Mouse (Mus musculus): ENCODE results near the gene Gpatch3. TPM values are rescaled to one million over a fixed set of nuclear protein-coding genes. Genes with fewer than 3 reads are reported as not detected.
A peak's percentile ranks its signal among the peaks of the same experiment; 100 is the strongest.

Gpatch3 gene
- polyA plus RNA-seq, 1 experiment from 2014 or later = 4.5 TPM

DNA sequence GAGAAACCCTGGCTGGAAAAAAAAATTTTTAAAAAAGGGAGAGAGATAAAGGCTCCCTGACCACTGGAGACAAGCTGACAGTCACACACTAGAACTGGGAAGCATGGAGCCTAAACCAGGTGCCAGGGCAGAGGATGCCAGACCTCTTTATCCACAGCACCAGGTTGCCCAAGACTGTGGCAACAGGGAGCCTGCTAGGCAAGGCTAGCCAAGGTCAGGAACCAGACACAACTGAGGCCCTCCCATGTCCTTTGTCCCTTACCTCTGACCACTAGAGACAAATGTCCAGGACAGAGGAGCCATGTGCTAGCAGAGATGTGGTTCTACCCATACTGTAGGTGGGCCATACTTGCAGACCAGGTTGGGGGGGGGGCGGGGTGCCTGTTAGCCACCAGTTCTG, 22.5 kb upstream of the Gpatch3 start:
- WGBS (ENCODE audit: insufficient replicate concordance) = 73% methylated on average over 1 of the region's 1 CpGs
- no peak for DNase-seq
- no peak overlapping the region for H3K9ac ChIP-seq (replicated peaks)
- H3K9me3 ChIP-seq (ENCODE audit: low read length) = no peaks in the 10 kb centered on the region
- no peaks in the 10 kb centered on the region for H3K36me3 ChIP-seq (replicated peaks; ENCODE audit: insufficient read depth, low read length)
- TF ChIP-seq EP300 (IDR thresholded peaks at IDR 0.05; ENCODE audit: low read depth) (no peak), CTCF (IDR thresholded peaks at IDR 0.05; ENCODE audit: low read depth) (no peak)
- no peak for ATAC-seq
- peaks cover 25% of the 10 kb centered on the region for H3K4me1 ChIP-seq (ENCODE audit: insufficient read depth)
- H3K4me2 ChIP-seq (ENCODE audit: low read depth, low read length) = no peak overlapping the region
- H3K27ac ChIP-seq (ENCODE audit: low read depth) = peak overlapping the region; percentile 62; the same call in 1 of the 2 replicates
- no peaks in the 10 kb centered on the region for H3K27me3 ChIP-seq (ENCODE audit: insufficient read depth, low read length)
- H3K4me3 ChIP-seq (ENCODE audit: low read depth, low read length) = no peak overlapping the region

DNA sequence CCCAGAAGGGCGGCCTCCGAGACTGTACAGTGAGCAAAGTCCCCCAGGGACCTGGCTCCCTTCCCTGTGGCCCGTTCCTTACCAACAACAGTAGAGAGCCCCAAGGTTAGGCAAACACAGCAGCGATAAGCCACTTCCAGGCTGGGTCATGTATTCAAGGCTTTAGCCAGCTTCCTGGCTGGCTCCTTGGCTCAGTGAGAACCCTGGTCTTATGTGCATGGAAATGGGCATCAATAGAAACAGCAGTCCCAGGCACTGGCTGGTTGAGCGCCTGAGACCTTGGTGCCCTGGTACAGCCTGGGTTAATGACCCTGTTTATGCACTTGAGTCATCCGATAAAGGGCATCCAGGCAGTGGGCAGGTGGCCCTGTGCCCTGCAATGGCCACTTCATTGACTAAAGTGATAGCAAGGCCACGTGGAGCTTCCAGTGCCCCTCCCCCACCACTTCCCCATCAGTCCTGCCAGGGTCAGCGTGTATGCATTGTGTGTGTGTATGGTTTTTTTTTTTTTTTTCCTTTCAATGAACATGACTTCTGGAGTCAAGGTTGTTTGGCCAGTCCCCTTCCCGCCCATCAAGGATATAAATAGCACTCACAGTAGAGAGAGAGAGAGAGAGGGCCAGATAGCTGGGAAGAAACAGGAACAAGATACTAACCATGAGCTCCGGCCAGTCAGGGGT, 21.6 kb upstream of the Gpatch3 start, which contains the start of gene Nr0b2:
Gene Nr0b2 (plus strand): TSS at position 609 of the 680 bp plus-strand sequence.
- no peaks in the 10 kb centered on the region for H3K9me3 ChIP-seq (ENCODE audit: low read length)
- peaks cover 25% of the 10 kb centered on the region for H3K4me1 ChIP-seq (ENCODE audit: insufficient read depth)
- WGBS (ENCODE audit: insufficient replicate concordance) = 34% methylated on average over 10 of the region's 10 CpGs
- H3K9ac ChIP-seq (replicated peaks) = peak within 1 kb of the TSS; percentile 55
- TF ChIP-seq EP300 (IDR thresholded peaks at IDR 0.05; ENCODE audit: low read depth) (no peak; the same call in 1 of the 2 replicates), CTCF (IDR thresholded peaks at IDR 0.05; ENCODE audit: low read depth) (no peak)
- no peaks in the 10 kb centered on the region for H3K36me3 ChIP-seq (replicated peaks; ENCODE audit: insufficient read depth, low read length)
- peak within 1 kb of the TSS; percentile 61 for H3K4me2 ChIP-seq (ENCODE audit: low read depth, low read length)
- DNase-seq (peak; percentile 75), ATAC-seq (peak; percentile 6)
- H3K4me3 ChIP-seq (ENCODE audit: low read depth, low read length) = peak within 1 kb of the TSS; percentile 29
- H3K27me3 ChIP-seq (ENCODE audit: insufficient read depth, low read length) = no peaks in the 10 kb centered on the region
- peak within 1 kb of the TSS; percentile 80 for H3K27ac ChIP-seq (ENCODE audit: low read depth)

DNA sequence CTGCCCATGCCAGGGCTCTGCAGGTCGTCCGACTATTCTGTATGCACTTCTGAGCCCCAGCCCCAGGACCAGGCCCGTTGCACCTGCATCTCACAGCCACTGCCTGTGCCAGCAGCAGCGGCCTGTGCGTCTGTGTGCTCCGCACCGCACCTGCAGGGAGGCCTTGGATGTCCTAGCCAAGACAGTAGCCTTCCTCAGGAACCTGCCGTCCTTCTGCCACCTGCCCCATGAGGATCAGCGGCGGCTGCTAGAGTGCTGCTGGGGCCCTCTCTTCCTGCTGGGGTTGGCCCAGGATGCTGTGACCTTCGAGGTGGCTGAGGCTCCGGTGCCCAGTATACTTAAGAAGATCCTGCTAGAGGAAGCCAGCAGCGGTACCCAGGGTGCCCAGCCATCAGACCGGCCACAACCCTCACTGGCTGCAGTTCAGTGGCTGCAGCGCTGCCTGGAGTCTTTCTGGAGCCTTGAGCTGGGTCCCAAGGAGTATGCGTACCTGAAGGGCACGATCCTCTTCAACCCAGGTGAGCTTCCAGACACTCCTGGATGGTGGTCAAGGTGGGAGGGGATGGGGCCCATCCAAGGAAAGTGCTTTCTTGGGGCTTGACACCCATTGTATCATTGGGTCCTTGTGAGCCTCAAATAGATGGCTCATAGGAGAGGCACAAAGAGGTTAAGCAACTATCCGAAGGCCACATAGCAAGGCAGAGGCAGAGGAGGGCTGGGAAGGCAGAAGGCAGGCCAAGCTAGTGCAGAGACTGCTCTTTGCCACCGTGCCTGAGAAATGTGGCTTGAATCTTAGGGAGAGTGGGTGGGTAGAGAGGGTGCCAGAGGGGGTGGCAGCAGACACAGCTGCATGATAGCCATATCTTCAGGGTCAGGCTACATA, 20.9 kb upstream of the Gpatch3 start:
- no peaks in the 10 kb centered on the region for H3K27me3 ChIP-seq (ENCODE audit: insufficient read depth, low read length)
- no peak for TF ChIP-seq EP300 (IDR thresholded peaks at IDR 0.05; ENCODE audit: low read depth)
- no peak for TF ChIP-seq CTCF (IDR thresholded peaks at IDR 0.05; ENCODE audit: low read depth)
- peak overlapping the region; percentile 80 for H3K27ac ChIP-seq (ENCODE audit: low read depth)
- H3K36me3 ChIP-seq (replicated peaks; ENCODE audit: insufficient read depth, low read length) = no peaks in the 10 kb centered on the region
- peak overlapping the region; percentile 55 for H3K9ac ChIP-seq (replicated peaks)
- H3K4me3 ChIP-seq (ENCODE audit: low read depth, low read length) = peak overlapping the region; percentile 29
- no peak for DNase-seq
- H3K4me2 ChIP-seq (ENCODE audit: low read depth, low read length) = peak overlapping the region; percentile 61
- 40% methylated on average over 19 of the region's 19 CpGs for WGBS (ENCODE audit: insufficient replicate concordance)
- H3K4me1 ChIP-seq (ENCODE audit: insufficient read depth) = peaks cover 25% of the 10 kb centered on the region
- no peaks in the 10 kb centered on the region for H3K9me3 ChIP-seq (ENCODE audit: low read length)
- no peak for ATAC-seq

- H3K27ac ChIP-seq (ENCODE audit: low read depth) = peak overlapping the region; percentile 92
- H3K9ac ChIP-seq (replicated peaks) = 0 out of 2 replicates have a peak overlapping the region, but pooled peaks have one; percentile 1
- H3K4me1 ChIP-seq (ENCODE audit: insufficient read depth) = peaks cover 25% of the 10 kb centered on the region
- no peak overlapping the region for H3K4me3 ChIP-seq (ENCODE audit: low read depth, low read length)
- DNase-seq (peak; percentile 72), ATAC-seq (peak; percentile 90)
- peak overlapping the region; percentile 42; the same call in 1 of the 2 replicates for H3K4me2 ChIP-seq (ENCODE audit: low read depth, low read length)
- 49% methylated on average over 10 of the region's 10 CpGs for WGBS (ENCODE audit: insufficient replicate concordance)
- TF ChIP-seq CTCF (IDR thresholded peaks at IDR 0.05; ENCODE audit: low read depth) (no peak), EP300 (IDR thresholded peaks at IDR 0.05; ENCODE audit: low read depth) (peak; percentile 86)
- H3K27me3 ChIP-seq (ENCODE audit: insufficient read depth, low read length) = no peaks in the 10 kb centered on the region
- no peaks in the 10 kb centered on the region for H3K36me3 ChIP-seq (replicated peaks; ENCODE audit: insufficient read depth, low read length)
- H3K9me3 ChIP-seq (ENCODE audit: low read length) = no peaks in the 10 kb centered on the region
Measured at GRCm38 (mm10) chr4:133557041-133557717, 17.4 kb upstream of the Gpatch3 start.

DNA sequence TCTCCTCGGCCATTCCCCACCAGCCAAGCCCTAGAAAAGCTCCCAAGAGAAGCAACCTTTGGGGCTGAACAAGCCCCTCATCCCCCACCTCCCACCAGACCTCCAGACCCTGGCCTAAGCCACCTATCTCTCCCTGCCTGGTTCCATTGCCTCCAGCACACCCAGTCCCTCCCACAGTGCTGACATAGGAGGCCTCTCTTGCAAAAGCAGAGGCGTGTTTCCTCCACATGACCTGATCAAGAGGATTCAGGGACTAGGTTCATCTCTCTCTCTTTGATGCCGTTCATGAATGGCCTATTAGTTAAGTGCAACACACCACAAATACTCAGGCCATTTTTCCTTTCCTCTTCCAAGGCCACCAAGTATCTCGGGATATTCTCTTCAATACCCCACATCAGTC, 14.7 kb upstream of the Gpatch3 start:
- Histone ChIP-seq H3K27ac (ENCODE audit: low read depth) (peak overlapping the region; percentile 87), H3K9me3 (ENCODE audit: low read length) (no peaks in the 10 kb centered on the region), H3K4me3 (ENCODE audit: low read depth, low read length) (no peak overlapping the region), H3K36me3 (replicated peaks; ENCODE audit: insufficient read depth, low read length) (no peaks in the 10 kb centered on the region), H3K27me3 (ENCODE audit: insufficient read depth, low read length) (no peaks in the 10 kb centered on the region), H3K4me2 (ENCODE audit: low read depth, low read length) (0 out of 2 replicates have a peak overlapping the region, but pooled peaks have one; percentile 22), H3K9ac (replicated peaks) (no peak overlapping the region), H3K4me1 (ENCODE audit: insufficient read depth) (peaks cover 6% of the 10 kb centered on the region)
- ATAC-seq = peak; percentile 17
- DNase-seq = peak; percentile 64
- TF ChIP-seq EP300 (IDR thresholded peaks at IDR 0.05; ENCODE audit: low read depth) = no peak
- no peak for TF ChIP-seq CTCF (IDR thresholded peaks at IDR 0.05; ENCODE audit: low read depth)
- WGBS (ENCODE audit: insufficient replicate concordance) = 68% methylated on average over 4 of the region's 4 CpGs
